Mouse (Mus musculus): ENCODE data around the gene Pid1. TPM values are rescaled to one million over a fixed set of nuclear protein-coding genes. Genes with fewer than 3 reads are reported as not detected.

The Pid1 gene
- 19.4 and 29.7 TPM in 2 replicates for total RNA-seq (2023)

DNA sequence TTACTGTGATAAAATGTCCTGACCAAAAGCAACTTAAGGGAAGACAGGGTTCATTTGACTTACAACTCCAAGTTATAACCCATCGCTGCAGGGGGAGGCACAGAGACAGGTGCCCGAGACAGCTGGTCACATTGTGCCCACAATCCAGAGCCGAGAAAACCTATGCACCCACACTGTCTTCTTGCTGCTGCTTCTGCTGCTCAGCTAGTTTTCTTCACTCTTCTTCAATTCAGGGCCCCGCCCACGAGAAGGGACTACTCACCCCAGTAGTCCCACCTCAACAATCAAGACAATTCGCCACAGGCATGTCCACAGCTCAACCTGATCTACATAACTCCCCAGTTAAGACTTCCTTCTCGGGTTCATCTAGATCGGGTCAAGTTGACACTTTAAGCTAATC, at the start of gene Pid1:
Pid1 (minus strand) TSS at position 214 of the 400 bp plus-strand sequence.

